Mouse (Mus musculus) forebrain, postnatal 0 days (tissue): ENCODE results near the gene Zfp64. TPM values are rescaled to one million over a fixed set of nuclear protein-coding genes. Genes with fewer than 3 reads are reported as not detected.

ENCODE experiments used
- ATAC-seq: fragments of 200-750 bp; cut with Nextera tagmentation; 2 replicates; pipeline ENCODE4 v1.8.0; 2017; ENCODE audit warnings: mild to moderate bottlenecking, moderate library complexity
- DNase-seq: peaks from one replicate; pipeline ENCODE4 v3.0.0-alpha.2; 2015
- H3K27ac ChIP-seq: fragments of 300-500 bp; sonication (generic); 2 replicates; pipeline ENCODE4 v1.5.1; 2014; ENCODE audit warnings: low read depth, mild to moderate bottlenecking, antibody characterized with exemption, low read length, moderate library complexity, mixed read lengths
- H3K27me3 ChIP-seq: fragments of 300-500 bp; sonication (generic); 2 replicates; pipeline ENCODE4 v1.6.1; 2014; ENCODE audit warnings: mild to moderate bottlenecking, low read length, mixed read lengths; ENCODE audit not compliant: insufficient read depth
- H3K36me3 ChIP-seq: fragments of 300-500 bp; sonication (generic); 2 replicates; pipeline ENCODE4 v1.6.1; 2014; ENCODE audit warnings: mild to moderate bottlenecking, moderate library complexity; ENCODE audit not compliant: insufficient read depth
- H3K4me1 ChIP-seq: fragments of 300-500 bp; sonication (generic); 2 replicates; pipeline ENCODE4 v1.6.1; 2014; ENCODE audit warnings: antibody characterized with exemption; ENCODE audit not compliant: insufficient read depth
- H3K4me2 ChIP-seq: fragments of 300-500 bp; sonication (generic); 2 replicates; pipeline ENCODE4 v1.6.1; 2014; ENCODE audit warnings: low read depth, mild to moderate bottlenecking, moderate library complexity
- H3K4me3 ChIP-seq: fragments of 300-500 bp; sonication (generic); 2 replicates; pipeline ENCODE4 v1.5.1; 2014; ENCODE audit warnings: low read depth, low read length, mixed read lengths
- H3K9ac ChIP-seq: fragments of 300-500 bp; sonication (generic); 2 replicates; pipeline ENCODE4 v1.6.1; 2014; ENCODE audit warnings: mild to moderate bottlenecking
- H3K9me3 ChIP-seq: fragments of 300-500 bp; sonication (generic); 2 replicates; pipeline ENCODE4 v1.6.1; 2016; ENCODE audit warnings: low read length
- CTCF ChIP-seq: sonication (generic); IDR thresholded peaks from 2 replicates; pipeline ENCODE4 v1.5.1; 2016; ENCODE audit warnings: antibody characterized with exemption, control low read depth, low read depth
- WGBS: fragments of 180-500 bp; shearing (Covaris S2); extraction: QIAGEN DNeasy Blood & Tissue Kit; methylation state at CpG from one replicate; pipeline ENCODE4 v1.1.7; 2014; 5-methylcytosine and 5-hydroxymethylcytosine counted together
- polyA plus RNA-seq: library from polyadenylated mRNA; unstranded; fragments of >200 nt; fragmentation: Nextera tagmentation; extraction: Ambion mirVana; gene quantifications from 2 replicates; pipeline ENCODE4 v1.2.1, GENCODE M21; 2015
- total RNA-seq: library from RNA; depleted of rRNA; stranded (reverse); fragments of >200 nt; gene quantifications from 2 replicates; pipeline ENCODE4 v1.2.3, GENCODE M21; 2014

Gene Zfp64
- total and polyA plus RNA-seq, 2 experiments from 2014 or later: 26.0 to 29.6 TPM

DNA sequence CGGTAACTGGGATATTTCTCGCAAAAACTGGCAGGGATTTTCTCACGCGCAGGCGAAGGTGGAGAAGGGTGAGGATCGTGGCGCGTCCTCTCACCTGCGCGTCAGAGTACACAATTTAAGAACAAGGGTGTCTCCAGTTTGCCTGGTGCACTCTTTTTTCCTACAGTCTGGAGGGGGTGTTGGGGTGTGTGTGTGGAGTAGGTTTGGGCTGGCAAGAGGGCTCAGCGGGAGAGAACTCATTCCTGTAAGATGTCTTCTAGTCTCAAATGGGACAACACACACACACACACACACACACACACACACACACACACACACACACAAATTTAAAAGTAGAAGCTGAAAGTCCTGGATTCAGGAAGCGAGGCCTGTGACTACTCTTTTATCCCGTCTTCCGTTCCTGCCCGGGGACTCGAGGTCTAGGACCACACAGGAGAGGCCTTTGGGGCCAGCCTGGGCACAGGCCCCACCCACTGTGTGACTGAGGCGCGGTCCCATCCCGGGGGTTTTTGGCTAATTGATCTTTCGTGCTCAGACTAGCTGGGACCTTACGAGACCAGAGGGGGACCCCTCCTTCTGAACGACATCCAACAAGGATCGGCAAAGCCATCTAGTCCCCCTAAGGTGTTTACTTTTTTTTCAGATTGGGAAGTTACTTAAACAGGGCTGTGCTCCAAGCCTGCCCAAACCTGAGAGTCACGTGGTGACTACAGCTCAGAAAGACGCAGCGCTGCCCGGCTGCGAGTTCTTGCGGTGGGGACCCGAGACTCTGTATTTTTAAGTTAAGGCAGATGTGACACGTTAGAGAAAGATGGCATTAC, 42.3 kb downstream of the Zfp64 start:
- peak overlapping the region; percentile 50 for H3K4me3 ChIP-seq
- WGBS: 2% methylated on average over 31 of the region's 31 CpGs
- 0 out of 2 replicates have a peak, but pooled peaks cover 8% of the 10 kb centered on the region for H3K4me1 ChIP-seq
- peaks cover 12% of the 10 kb centered on the region for H3K27me3 ChIP-seq
- no peaks in the 10 kb centered on the region for H3K9me3 ChIP-seq
- DNase-seq (no peak), ATAC-seq (0 out of 2 replicates have a peak, but pooled peaks have one; percentile 8)
- H3K27ac ChIP-seq: no peak overlapping the region
- H3K4me2 ChIP-seq: peak overlapping the region; percentile 96
- no peaks in the 10 kb centered on the region for H3K36me3 ChIP-seq
- no peak for TF ChIP-seq CTCF
- peak overlapping the region; percentile 48 for H3K9ac ChIP-seq

DNA sequence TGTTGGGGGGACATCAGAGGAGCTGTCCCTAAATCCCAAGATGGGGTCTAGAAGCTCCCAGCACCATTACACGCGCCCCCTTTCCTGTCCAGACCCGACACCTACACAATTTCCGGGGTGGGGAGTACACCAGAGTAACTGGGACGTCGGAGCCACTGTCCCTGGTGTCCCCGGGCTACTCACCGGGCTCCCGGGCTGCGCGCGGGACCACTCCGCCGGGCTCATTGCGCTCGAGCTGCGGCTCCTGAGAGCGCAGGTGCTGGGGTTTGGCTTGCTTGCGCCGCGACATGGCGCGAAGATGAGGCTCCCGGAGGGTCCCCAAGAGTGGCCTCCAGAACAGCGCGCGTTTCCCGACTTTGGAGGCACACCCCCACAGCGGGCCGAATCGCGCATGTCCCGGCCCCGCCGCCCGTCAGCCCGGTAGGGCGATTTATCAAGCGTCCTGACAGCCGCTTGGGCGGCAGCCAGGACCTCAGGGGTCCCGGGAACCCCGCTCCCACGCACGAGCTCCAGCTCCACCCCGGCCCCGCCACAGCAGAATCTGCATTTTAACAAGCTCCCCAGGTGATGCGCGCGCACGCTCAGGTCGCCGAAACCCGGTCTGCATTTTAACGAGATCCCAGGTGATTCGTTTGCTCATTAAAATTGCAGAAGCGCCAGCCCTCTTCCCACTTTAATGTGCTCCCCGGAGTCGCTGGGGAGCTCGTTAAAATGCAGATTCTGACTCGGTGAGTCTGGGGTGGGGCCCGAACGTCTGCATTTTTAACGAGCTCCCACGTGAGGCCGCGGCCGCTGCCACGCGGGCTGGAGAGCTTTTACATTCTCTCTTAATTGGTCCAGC, 43.1 kb downstream of the Zfp64 start:
- TF ChIP-seq CTCF: no peak
- DNase-seq (peak; percentile 57), ATAC-seq (peak; percentile 61)
- Histone ChIP-seq H3K4me2 (peak overlapping the region; percentile 96), H3K9ac (peak overlapping the region; percentile 48), H3K36me3 (no peaks in the 10 kb centered on the region), H3K4me3 (peak overlapping the region; percentile 50), H3K27ac (no peak overlapping the region), H3K9me3 (no peaks in the 10 kb centered on the region), H3K27me3 (peaks cover 12% of the 10 kb centered on the region), H3K4me1 (0 out of 2 replicates have a peak, but pooled peaks cover 8% of the 10 kb centered on the region)
- WGBS: 1% methylated on average over 69 of the region's 70 CpGs

DNA sequence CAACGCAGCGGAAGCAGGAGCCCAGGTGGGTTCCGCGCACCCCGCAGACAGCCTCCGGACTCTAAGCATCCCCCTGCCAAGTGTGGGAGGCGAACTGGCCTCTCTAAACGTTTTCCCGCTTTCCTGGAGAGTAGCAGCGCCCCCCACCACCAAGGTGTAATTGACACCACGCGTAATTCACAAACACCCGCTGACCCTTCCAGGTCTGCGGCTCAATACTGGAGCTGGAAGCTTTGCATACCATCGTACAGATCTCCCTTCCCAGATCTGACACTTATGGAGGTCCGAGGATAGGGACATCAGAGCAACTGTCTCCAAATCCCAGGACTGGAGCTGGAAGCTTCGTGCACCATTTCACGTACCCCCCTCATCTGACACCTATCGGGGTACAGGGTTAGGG, 43.9 kb downstream of the Zfp64 start:
- no peak overlapping the region for H3K9ac ChIP-seq
- TF ChIP-seq CTCF: no peak
- ATAC-seq (no peak), DNase-seq (no peak)
- no peaks in the 10 kb centered on the region for H3K36me3 ChIP-seq
- H3K4me1 ChIP-seq: 0 out of 2 replicates have a peak, but pooled peaks cover 8% of the 10 kb centered on the region
- peaks cover 12% of the 10 kb centered on the region for H3K27me3 ChIP-seq
- H3K4me3 ChIP-seq: peak overlapping the region; percentile 50
- WGBS: 2% methylated on average over 19 of the region's 19 CpGs
- H3K4me2 ChIP-seq: peak overlapping the region; percentile 96
- H3K27ac ChIP-seq: no peak overlapping the region
- H3K9me3 ChIP-seq: no peaks in the 10 kb centered on the region

DNA sequence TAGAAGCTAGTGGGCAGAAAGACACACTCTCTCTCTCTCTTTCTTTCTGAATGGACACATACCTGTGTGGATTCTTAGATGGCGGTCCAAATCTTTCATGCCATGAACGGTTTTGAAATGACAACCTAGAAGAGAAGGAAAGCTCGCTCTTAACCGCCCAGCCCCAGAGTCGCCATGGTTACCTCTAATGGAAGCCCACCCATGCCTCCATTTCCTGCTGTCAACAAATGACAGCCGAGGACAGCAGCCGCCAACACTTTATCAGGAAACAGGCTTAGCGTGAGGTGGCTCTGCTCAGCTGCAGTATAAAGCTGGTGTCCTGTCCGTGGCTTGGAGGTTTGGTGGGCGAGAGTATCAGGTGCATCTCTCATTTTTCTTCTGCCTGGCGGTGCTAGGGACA, 49.4 kb downstream of the Zfp64 start:
- H3K4me3 ChIP-seq: no peak overlapping the region
- no peak overlapping the region for H3K9ac ChIP-seq
- no peak overlapping the region for H3K4me2 ChIP-seq
- no peaks in the 10 kb centered on the region for H3K36me3 ChIP-seq
- no peak for DNase-seq
- H3K27ac ChIP-seq: no peak overlapping the region
- no peak for TF ChIP-seq CTCF
- peak; percentile 64 for ATAC-seq
- peaks cover 8% of the 10 kb centered on the region for H3K27me3 ChIP-seq
- H3K9me3 ChIP-seq: no peaks in the 10 kb centered on the region
- no peaks in the 10 kb centered on the region for H3K4me1 ChIP-seq
- WGBS: 38% methylated on average over 11 of the region's 11 CpGs

DNA sequence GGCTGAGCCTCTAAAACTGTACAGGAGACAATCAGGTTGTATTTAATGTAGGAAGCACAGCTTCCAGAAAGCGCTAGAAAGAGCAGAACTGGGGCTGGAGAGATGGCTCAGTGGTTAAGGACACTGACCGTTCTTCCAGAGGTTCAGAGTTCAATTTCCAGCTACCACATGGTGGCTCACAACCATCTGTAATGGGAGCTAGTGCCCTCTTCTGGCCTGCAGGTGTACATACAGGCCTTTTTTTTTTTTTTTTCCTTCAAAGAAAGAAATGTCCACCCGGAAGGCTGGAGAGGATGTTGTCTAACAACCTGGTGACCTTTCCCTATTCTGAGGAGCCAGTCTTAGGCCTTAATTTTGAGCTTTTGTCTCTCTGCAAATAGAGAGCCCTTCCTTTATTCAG, 50.5 kb downstream of the Zfp64 start:
- 74% methylated on average over 3 of the region's 3 CpGs for WGBS
- H3K9ac ChIP-seq: no peak overlapping the region
- H3K36me3 ChIP-seq: no peaks in the 10 kb centered on the region
- H3K9me3 ChIP-seq: no peaks in the 10 kb centered on the region
- TF ChIP-seq CTCF: peak; percentile 56
- H3K27me3 ChIP-seq: no peaks in the 10 kb centered on the region
- ATAC-seq: no peak
- no peak overlapping the region for H3K4me3 ChIP-seq
- H3K4me2 ChIP-seq: no peak overlapping the region
- no peak for DNase-seq
- H3K27ac ChIP-seq: no peak overlapping the region
- H3K4me1 ChIP-seq: no peaks in the 10 kb centered on the region

DNA sequence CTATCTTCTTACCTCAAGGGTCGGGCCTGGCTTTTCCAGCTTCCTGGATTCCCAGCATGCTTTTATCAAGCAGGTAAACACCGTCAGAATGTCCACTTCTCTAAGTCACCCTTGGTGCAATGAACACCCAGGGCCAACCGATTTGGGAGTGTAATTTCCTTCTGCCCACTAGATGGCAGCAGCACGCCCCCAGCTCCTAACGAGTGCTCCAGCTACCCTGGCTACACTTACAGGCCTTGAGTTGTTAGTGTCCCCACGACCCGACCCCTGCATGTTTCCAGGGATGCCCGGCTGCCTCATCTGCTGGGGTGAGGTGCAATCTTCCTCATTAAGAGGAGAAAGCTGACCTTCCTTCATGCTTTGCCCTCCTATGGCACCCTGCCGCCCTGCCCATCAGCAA, 51.2 kb downstream of the Zfp64 start:
- Histone ChIP-seq H3K4me1 (no peaks in the 10 kb centered on the region), H3K9me3 (no peaks in the 10 kb centered on the region), H3K27ac (no peak overlapping the region), H3K9ac (no peak overlapping the region), H3K36me3 (no peaks in the 10 kb centered on the region), H3K27me3 (no peaks in the 10 kb centered on the region), H3K4me3 (no peak overlapping the region), H3K4me2 (no peak overlapping the region)
- peak; percentile 90 for TF ChIP-seq CTCF
- DNase-seq (peak; percentile 77), ATAC-seq (peak; percentile 45; the same call in 1 of the 2 replicates)
- WGBS: 15% methylated on average over 9 of the region's 9 CpGs

DNA sequence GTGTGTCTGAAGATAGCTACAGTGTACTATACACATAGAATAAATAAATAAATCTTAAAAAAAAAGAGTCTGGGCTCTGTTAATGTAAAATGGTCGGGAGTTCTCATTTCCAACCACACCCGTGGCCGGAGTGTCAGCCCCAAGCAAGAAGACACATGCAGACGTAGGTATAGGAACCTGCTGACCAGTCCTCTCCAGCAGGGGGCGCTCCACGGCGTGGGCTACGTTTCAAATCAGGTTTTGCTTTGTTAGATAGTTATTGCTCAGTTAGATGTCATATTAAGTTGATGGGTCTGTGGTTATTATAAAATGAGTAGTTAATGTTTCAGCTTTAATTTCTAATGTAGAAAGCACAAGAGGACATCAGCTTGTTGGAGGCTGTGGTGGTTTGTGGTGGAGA, 52.8 kb downstream of the Zfp64 start:
- Histone ChIP-seq H3K27me3 (no peaks in the 10 kb centered on the region), H3K4me2 (no peak overlapping the region), H3K36me3 (no peaks in the 10 kb centered on the region), H3K9me3 (no peaks in the 10 kb centered on the region), H3K27ac (no peak overlapping the region), H3K9ac (no peak overlapping the region), H3K4me1 (no peaks in the 10 kb centered on the region), H3K4me3 (no peak overlapping the region)
- ATAC-seq (no peak), DNase-seq (no peak)
- TF ChIP-seq CTCF: peak; percentile 59
- WGBS: 26% methylated on average over 8 of the region's 8 CpGs
